ENCODE assay signal across 14 mouse cellular contexts in genomic region chr6:61043524-61044450, GRCm38 (mm10).
DNase-seq lines count a peak whose midpoint lies in the region; ATAC-seq and TF ChIP-seq lines count a peak whose summit lies in the region.
"Had no signal": no experiment of that assay in that cellular context is flagged by ENCODE, and none has a peak within 500 bp of the region (broad histone marks: within the 10 kb centered on the region; RNA-seq: fewer than 3 reads in every experiment).

No protein-coding gene starts in this region.

- H3K4me1 ChIP-seq in forebrain, postnatal 0 days (ENCODE audit: insufficient read depth) = peaks cover 7% of the 10 kb centered on the region; the same call in 1 of the 2 replicates
- peaks cover 11% of the 10 kb centered on the region for H3K4me1 ChIP-seq in midbrain, embryonic 12.5 days
- H3K4me1 ChIP-seq: embryonic facial prominence, embryonic 13.5 days; stomach, embryonic 15.5 days had no signal

- peak overlapping the region; percentile 35; the same call in 1 of the 2 replicates for H3K9ac ChIP-seq in forebrain, postnatal 0 days
- H3K9ac ChIP-seq in midbrain, embryonic 12.5 days (replicated peaks) = no peak overlapping the region
- H3K9ac ChIP-seq: embryonic facial prominence, embryonic 13.5 days; liver, embryonic 14.5 days; stomach, embryonic 15.5 days had no signal

- H3K27ac ChIP-seq in forebrain, postnatal 0 days (ENCODE audit: low read depth, low read length) = peak overlapping the region; percentile 58; the same call in 1 of the 2 replicates
- H3K27ac ChIP-seq in midbrain, embryonic 12.5 days (replicated peaks) = peak overlapping the region; percentile 60
- H3K27ac ChIP-seq: embryonic facial prominence, embryonic 13.5 days; left cerebral cortex, adult 2 months; liver, embryonic 14.5 days; stomach, embryonic 15.5 days had no signal

- H3K27me3 ChIP-seq in forebrain, postnatal 0 days (ENCODE audit: insufficient read depth, low read length) = no peaks in the 10 kb centered on the region
- no peaks in the 10 kb centered on the region for H3K27me3 ChIP-seq in midbrain, embryonic 12.5 days
- H3K27me3 ChIP-seq: CH12.LX; embryonic facial prominence, embryonic 13.5 days; stomach, embryonic 15.5 days had no signal

- no peaks in the 10 kb centered on the region for H3K9me3 ChIP-seq in forebrain, postnatal 0 days (ENCODE audit: low read length)
- no peaks in the 10 kb centered on the region for H3K9me3 ChIP-seq in midbrain, embryonic 12.5 days
- H3K9me3 ChIP-seq: embryonic facial prominence, embryonic 13.5 days; stomach, embryonic 15.5 days had no signal

- H3K4me3 ChIP-seq in forebrain, postnatal 0 days (ENCODE audit: low read depth, low read length) = no peak overlapping the region
- no peak overlapping the region for H3K4me3 ChIP-seq in midbrain, embryonic 12.5 days
- H3K4me3 ChIP-seq: embryonic facial prominence, embryonic 13.5 days; stomach, embryonic 15.5 days had no signal

- WGBS in forebrain, postnatal 0 days = 24% methylated on average over 9 of the region's 9 CpGs
- 56% methylated on average over 9 of the region's 9 CpGs for WGBS in midbrain, embryonic 12.5 days

- intact Hi-C loops in left cerebral cortex, postnatal 10 days (cut with DNase I) = no loop called here

- peak; percentile 60 for ATAC-seq in forebrain, postnatal 0 days
- peak; percentile 53 for ATAC-seq in midbrain, embryonic 12.5 days (ENCODE audit: low FRiP score, low read depth)
- ATAC-seq in megakaryocyte progenitor cell, adult 5-6 weeks (replicated peaks; ENCODE audit: poor library complexity) = no peak
- ATAC-seq: activated CD4-positive, CD25-positive, alpha-beta regulatory T cell, adult 4 months had no signal

- H3K36me3 ChIP-seq in forebrain, postnatal 0 days (ENCODE audit: insufficient read depth) = no peaks in the 10 kb centered on the region
- no peaks in the 10 kb centered on the region for H3K36me3 ChIP-seq in midbrain, embryonic 12.5 days
- H3K36me3 ChIP-seq: embryonic facial prominence, embryonic 13.5 days; stomach, embryonic 15.5 days had no signal

- TF ChIP-seq CTCF in forebrain, postnatal 0 days (IDR thresholded peaks at IDR 0.05; ENCODE audit: low read depth) = peak; percentile 32; the same call in 1 of the 2 replicates

- H3K4me2 ChIP-seq in forebrain, postnatal 0 days (ENCODE audit: low read depth) = peak overlapping the region; percentile 41; the same call in 1 of the 2 replicates
- peak overlapping the region; percentile 23; the same call in 1 of the 2 replicates for H3K4me2 ChIP-seq in midbrain, embryonic 12.5 days (replicated peaks)
- H3K4me2 ChIP-seq: embryonic facial prominence, embryonic 13.5 days; stomach, embryonic 15.5 days had no signal

- DNase-seq in lung, postnatal 36 days = peak; percentile 22
- no peak for DNase-seq in lung, postnatal 10 days
- DNase-seq in forebrain, postnatal 0 days = peak; percentile 51
- DNase-seq in gastrocnemius, adult 18-20 months (ENCODE audit: low spot score) = no peak
- DNase-seq in left cerebral cortex, postnatal 10 days (ENCODE audit: extremely low spot score in 1 of 2, low spot score in 2 of 2) = no peak
- DNase-seq: kidney, adult 8-10 months had no signal

Comparison
In these comparisons a context has a peak if more than half of its experiments do, and no peak if none do; other contexts are left out.
1. DNase-seq: peak in lung, postnatal 36 days (single experiment) and forebrain, postnatal 0 days (single experiment); none in lung, postnatal 10 days (single experiment), gastrocnemius, adult 18-20 months (single experiment) and left cerebral cortex, postnatal 10 days (0 of 2).